Mouse (Mus musculus) stomach, postnatal 0 days (tissue): ENCODE data around the gene Atp5h. TPM values are rescaled to one million over a fixed set of nuclear protein-coding genes. Genes with fewer than 3 reads are reported as not detected.

Experiments used
- ATAC-seq: fragments of 200-750 bp; cut with Nextera tagmentation; 2 replicates; pipeline ENCODE4 v1.8.0; 2017; ENCODE audit not compliant: low FRiP score, low TSS enrichment
- DNase-seq: peaks from one replicate; pipeline ENCODE4 v3.0.0-alpha.2; 2016; ENCODE audit warnings: low spot score
- H3K27ac ChIP-seq: fragments of 300-500 bp; sonication (generic); replicated peaks from 2 replicates; pipeline ENCODE4 v1.5.1; 2014; ENCODE audit warnings: mild to moderate bottlenecking, control low read depth
- H3K27me3 ChIP-seq: fragments of 300-500 bp; sonication (generic); 2 replicates; pipeline ENCODE4 v1.6.1; 2014; ENCODE audit warnings: low read length; ENCODE audit not compliant: control insufficient read depth, insufficient read depth
- H3K36me3 ChIP-seq: fragments of 300-500 bp; sonication (generic); 2 replicates; pipeline ENCODE4 v1.6.1; 2014; ENCODE audit warnings: low read length, mixed read lengths; ENCODE audit not compliant: control insufficient read depth, insufficient read depth
- H3K4me1 ChIP-seq: fragments of 300-500 bp; sonication (generic); replicated peaks from 2 replicates; pipeline ENCODE4 v1.6.1; 2014; ENCODE audit warnings: antibody characterized with exemption; ENCODE audit not compliant: control insufficient read depth, insufficient read depth
- H3K4me2 ChIP-seq: fragments of 300-500 bp; sonication (generic); replicated peaks from 2 replicates; pipeline ENCODE4 v1.6.1; 2014; ENCODE audit warnings: low read depth, mild to moderate bottlenecking, control low read depth, moderate library complexity
- H3K4me3 ChIP-seq: fragments of 300-500 bp; sonication (generic); 2 replicates; pipeline ENCODE4 v1.5.1; 2014; ENCODE audit warnings: low read depth, low read length, control low read depth
- H3K9ac ChIP-seq: fragments of 300-500 bp; sonication (generic); 2 replicates; pipeline ENCODE4 v1.6.1; 2014; ENCODE audit warnings: mild to moderate bottlenecking, low read length, control low read depth, mixed read lengths
- H3K9me3 ChIP-seq: fragments of 300-500 bp; sonication (generic); 2 replicates; pipeline ENCODE4 v1.6.1; 2016; ENCODE audit warnings: low read length; ENCODE audit not compliant: control insufficient read depth
- CTCF ChIP-seq: IDR thresholded peaks from 2 replicates; pipeline ENCODE4 v1.5.1; 2016; ENCODE audit warnings: antibody characterized with exemption, low read depth, mild to moderate bottlenecking, moderate library complexity
- EP300 ChIP-seq: optimal IDR thresholded peaks from 2 replicates; pipeline ENCODE3; 2016; ENCODE audit warnings: antibody characterized with exemption
- WGBS: fragments of 180-500 bp; shearing (Covaris S2); extraction: QIAGEN DNeasy Blood & Tissue Kit; methylation state at CpG from one replicate; pipeline ENCODE4 v1.1.7; 2014; 5-methylcytosine and 5-hydroxymethylcytosine counted together
- polyA plus RNA-seq: library from polyadenylated mRNA; unstranded; fragments of >200 nt; fragmentation: Nextera tagmentation; extraction: Ambion mirVana; gene quantifications from 2 replicates; pipeline ENCODE4 v1.2.1, GENCODE M21; 2015

Atp5h gene
- polyA plus RNA-seq: 883 and 916 TPM in 2 replicates

DNA sequence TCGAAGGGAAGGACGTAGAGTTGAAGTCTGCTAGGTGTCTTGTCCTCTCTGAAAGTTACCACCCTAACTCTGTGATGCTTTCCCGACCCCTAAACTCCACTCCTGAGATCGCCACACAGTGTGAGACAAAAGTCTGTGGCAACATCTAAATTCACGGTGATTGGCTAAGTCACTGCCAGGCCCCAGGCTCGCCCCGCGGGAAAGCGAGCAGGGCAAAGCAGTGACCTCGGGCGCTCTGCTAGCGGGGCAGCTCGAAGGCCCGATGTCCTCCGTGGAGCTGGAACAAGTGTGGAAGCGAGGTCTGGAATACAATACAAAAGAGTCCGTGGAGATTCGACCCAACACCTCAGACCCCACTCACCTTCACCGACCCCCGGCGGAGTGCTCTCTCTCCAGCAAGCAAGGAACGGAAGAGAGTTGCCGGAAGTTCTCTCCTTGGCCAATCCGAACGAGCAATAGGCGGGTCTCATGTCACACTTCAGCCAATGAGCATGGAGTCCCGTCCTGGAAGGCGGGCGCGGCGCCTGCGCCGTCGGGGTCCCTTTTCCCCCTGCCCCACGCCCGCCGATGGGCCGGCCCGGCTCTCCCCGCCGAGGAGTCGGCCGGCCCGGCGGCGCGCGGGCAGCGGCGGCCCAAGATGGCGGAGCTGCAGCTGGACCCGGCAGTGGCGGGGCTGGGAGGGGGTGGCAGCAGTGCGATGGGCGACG, at the start of gene Atp5h, which contains the start of gene Kctd2:
Gene Atp5h (minus strand): TSS at position 432 of the 707 bp plus-strand sequence.
Gene Kctd2 (plus strand): TSS at position 598 of the 707 bp plus-strand sequence.
- H3K27ac ChIP-seq: peak within 1 kb of the TSS; percentile 87
- ATAC-seq: peak; percentile 97

DNA sequence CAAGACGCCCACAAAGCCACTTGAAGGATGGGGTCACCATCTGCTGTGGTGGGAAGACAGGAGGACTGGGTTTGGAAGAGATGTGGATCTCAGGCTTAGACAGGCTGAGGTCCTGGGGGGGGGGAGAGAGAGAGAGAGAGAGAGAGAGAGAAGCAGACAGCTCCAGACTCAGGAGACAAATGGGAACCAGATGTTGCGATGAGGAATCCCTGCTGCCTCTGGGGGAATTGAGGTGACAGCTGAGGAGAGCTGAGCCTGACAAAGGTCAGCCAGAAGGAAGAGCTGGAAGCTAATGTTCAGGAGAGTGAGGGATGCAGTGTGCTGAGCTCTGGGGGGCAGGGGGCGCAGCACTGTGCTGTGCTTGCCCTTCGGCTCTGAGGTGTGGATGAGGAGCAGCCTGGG, 47.5 kb upstream of the Atp5h start:
- Histone ChIP-seq H3K36me3 (no peaks in the 10 kb centered on the region), H3K9ac (no peak overlapping the region), H3K4me2 (no peak overlapping the region), H3K9me3 (no peaks in the 10 kb centered on the region), H3K4me1 (no peaks in the 10 kb centered on the region), H3K4me3 (no peak overlapping the region), H3K27me3 (no peaks in the 10 kb centered on the region), H3K27ac (no peak overlapping the region)
- WGBS: 35% methylated on average over 4 of the region's 4 CpGs
- TF ChIP-seq CTCF (no peak), EP300 (no peak)
- ATAC-seq: no peak; the same call in 1 of the 2 replicates
- peak; percentile 15 for DNase-seq

More for the DNA sequence above, at the start of gene Atp5h, which contains the start of gene Kctd2:
- Histone ChIP-seq H3K4me1 (peaks cover 8% of the 10 kb centered on the region; the same call in 1 of the 2 replicates), H3K9me3 (no peaks in the 10 kb centered on the region), H3K4me2 (peak within 1 kb of the TSS; percentile 97), H3K9ac (peak within 1 kb of the TSS; percentile 92), H3K27me3 (no peaks in the 10 kb centered on the region), H3K36me3 (peaks cover 6% of the 10 kb centered on the region), H3K4me3 (peak within 1 kb of the TSS; percentile 88)
- TF ChIP-seq CTCF (no peak), EP300 (no peak)
- peak; percentile 96 for DNase-seq
- under 1% methylated on average over 42 of the region's 56 CpGs for WGBS

DNA sequence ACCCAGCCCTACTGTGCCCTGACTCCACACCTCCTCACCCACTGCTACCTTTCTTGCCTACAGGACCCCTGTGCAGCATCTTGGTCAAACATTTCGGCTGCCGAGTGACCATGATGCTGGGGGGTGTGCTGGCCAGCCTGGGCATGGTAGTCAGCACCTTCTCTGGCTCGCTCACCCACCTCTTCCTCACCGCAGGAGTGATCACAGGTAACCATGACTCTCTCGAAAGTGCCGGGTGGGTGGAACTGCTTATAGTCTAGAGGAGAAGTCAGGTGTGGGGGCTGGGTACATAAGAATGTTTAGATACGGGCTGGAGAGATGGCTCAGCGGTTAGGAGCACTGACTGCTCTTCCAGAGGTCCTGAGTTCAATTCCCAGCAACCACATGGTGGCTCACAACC, 45.1 kb upstream of the Atp5h start:
- ATAC-seq (no peak), DNase-seq (no peak)
- TF ChIP-seq CTCF: no peak
- TF ChIP-seq EP300: no peak
- H3K4me2 ChIP-seq: no peak overlapping the region
- H3K9ac ChIP-seq: no peak overlapping the region
- no peaks in the 10 kb centered on the region for H3K27me3 ChIP-seq
- H3K4me1 ChIP-seq: no peaks in the 10 kb centered on the region
- H3K9me3 ChIP-seq: no peaks in the 10 kb centered on the region
- H3K27ac ChIP-seq: no peak overlapping the region
- H3K36me3 ChIP-seq: no peaks in the 10 kb centered on the region
- WGBS: 81% methylated on average over 8 of the region's 8 CpGs
- H3K4me3 ChIP-seq: no peak overlapping the region

DNA sequence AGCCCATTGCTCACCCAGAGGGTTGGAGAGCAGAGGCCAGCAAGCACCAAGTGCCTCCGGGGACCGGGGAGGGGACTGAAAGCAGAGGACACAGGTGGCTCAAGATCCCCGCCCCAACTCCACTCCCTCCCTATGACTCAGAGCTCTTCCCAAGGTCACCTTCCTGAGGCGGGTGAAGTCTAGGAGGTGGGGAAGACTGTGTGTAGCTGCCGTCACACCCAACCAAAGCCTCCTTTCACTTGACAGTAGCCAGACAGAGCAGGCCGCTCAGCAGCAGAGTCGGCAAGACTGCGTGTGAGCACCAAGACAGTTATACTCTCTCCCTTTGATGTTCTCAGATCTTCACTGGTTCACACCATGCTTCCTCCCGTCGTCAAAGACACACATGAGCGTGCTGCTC, 43.6 kb upstream of the Atp5h start:
- 44% methylated on average over 11 of the region's 11 CpGs for WGBS

DNA sequence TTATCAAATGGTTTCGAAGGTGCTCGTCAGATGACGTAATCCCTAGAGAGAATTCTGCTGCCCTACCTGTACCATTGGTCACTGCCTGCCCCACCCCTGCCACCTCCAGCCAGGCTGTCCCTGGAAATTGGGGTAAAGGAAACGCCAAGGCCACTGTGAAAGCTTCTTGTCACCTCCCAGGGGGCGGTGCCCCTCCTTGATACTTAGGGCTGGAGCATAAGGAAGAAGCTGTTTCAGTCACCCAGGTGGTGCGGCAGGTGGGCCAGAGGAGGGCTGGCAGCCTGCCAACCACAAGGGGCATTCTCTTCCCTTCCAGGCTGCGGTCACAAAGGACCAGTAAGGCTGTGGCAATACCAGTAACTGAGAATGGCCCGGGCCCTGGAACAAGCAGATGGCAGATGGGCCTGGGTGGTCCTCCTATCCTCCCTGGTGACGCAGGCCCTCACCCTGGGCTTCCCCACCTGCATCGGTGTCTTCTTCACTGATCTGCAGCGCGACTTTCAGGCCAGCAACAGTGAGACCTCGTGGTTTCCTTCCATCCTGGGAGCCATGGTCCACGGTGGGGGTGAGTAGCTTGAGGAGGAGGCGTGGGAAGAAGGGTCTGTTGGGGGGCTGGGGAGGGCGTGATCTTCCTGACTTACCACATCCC, 42.6 kb upstream of the Atp5h start, which contains the start of gene Slc16a5:
Gene Slc16a5 (plus strand): TSS at position 232 of the 649 bp plus-strand sequence.
- no peaks in the 10 kb centered on the region for H3K4me1 ChIP-seq
- no peaks in the 10 kb centered on the region for H3K36me3 ChIP-seq
- no peak for TF ChIP-seq CTCF
- TF ChIP-seq EP300: no peak
- WGBS: 63% methylated on average over 16 of the region's 16 CpGs
- DNase-seq (peak; percentile 77), ATAC-seq (peak; percentile 73)
- peak within 1 kb of the TSS; percentile 23; the same call in 1 of the 2 replicates for H3K9ac ChIP-seq
- H3K4me2 ChIP-seq: peak within 1 kb of the TSS; percentile 35
- no peaks in the 10 kb centered on the region for H3K9me3 ChIP-seq
- no peak within 1 kb of the TSS for H3K4me3 ChIP-seq
- H3K27me3 ChIP-seq: no peaks in the 10 kb centered on the region
- H3K27ac ChIP-seq: peak within 1 kb of the TSS; percentile 78

More for the DNA sequence above, 43.6 kb upstream of the Atp5h start:
- Histone ChIP-seq H3K4me3 (no peak overlapping the region), H3K9ac (0 out of 2 replicates have a peak overlapping the region, but pooled peaks have one; percentile 13), H3K36me3 (no peaks in the 10 kb centered on the region), H3K27me3 (no peaks in the 10 kb centered on the region), H3K4me1 (no peaks in the 10 kb centered on the region), H3K27ac (peak overlapping the region; percentile 76; the same call in 1 of the 2 replicates), H3K4me2 (peak overlapping the region; percentile 35; the same call in 1 of the 2 replicates), H3K9me3 (no peaks in the 10 kb centered on the region)
- ATAC-seq (peak; percentile 89), DNase-seq (peak; percentile 78)
- TF ChIP-seq EP300 (no peak), CTCF (no peak)
